Mouse (Mus musculus) lung, adult 2 months (tissue): ENCODE results near the gene Abcb10.

Experiments
- CTCF ChIP-seq: fragments of 200-500 bp; IDR thresholded peaks from 2 replicates; pipeline ENCODE4 v1.5.1; 2011; ENCODE audit warnings: mild to moderate bottlenecking, low read length, control low read depth; ENCODE audit not compliant: insufficient read depth
- POLR2A ChIP-seq: fragments of 200-500 bp; IDR thresholded peaks from 2 replicates; pipeline ENCODE4 v1.6.1; 2011; ENCODE audit warnings: low read depth, mild to moderate bottlenecking, control low read depth, low read length, borderline replicate concordance; ENCODE audit errors: extremely low read depth

- TF ChIP-seq CTCF = no peak
- TF ChIP-seq POLR2A = no peak
These were observed 28.7 kb upstream of the Abcb10 start for GRCm38 (mm10) chr8:124011580-124011979.
